Mouse (Mus musculus) stomach, postnatal 0 days (tissue): ENCODE measurements around the gene Lingo1.

Source experiments
- CTCF ChIP-seq: IDR thresholded peaks from 2 replicates; pipeline ENCODE4 v1.5.1; 2016; ENCODE audit warnings: antibody characterized with exemption, low read depth, mild to moderate bottlenecking, moderate library complexity
- EP300 ChIP-seq: optimal IDR thresholded peaks from 2 replicates; pipeline ENCODE3; 2016; ENCODE audit warnings: antibody characterized with exemption

DNA sequence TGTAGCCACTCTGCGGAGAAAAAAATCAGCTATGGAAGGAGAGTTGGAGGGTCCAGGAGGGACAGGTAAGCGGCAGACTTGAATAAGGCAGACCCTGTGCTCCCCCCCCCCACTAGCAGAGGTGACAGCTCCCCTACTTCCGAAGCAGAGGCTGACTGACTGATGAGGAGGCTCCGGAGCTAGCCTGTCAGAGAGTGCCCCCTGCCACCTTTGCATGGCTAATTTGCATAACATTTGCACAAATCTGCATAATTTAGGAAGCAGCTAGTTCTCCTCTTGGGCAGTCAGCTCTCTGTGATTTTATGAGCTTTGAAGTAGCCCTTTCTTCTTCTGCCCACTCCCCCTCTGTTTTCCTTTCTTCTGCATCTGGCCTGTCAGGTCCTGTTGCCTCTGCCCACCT is 216.2 kb downstream of the Lingo1 start:
- no peak for TF ChIP-seq CTCF
- no peak for TF ChIP-seq EP300
